Mouse (Mus musculus) embryonic facial prominence, embryonic 12.5 days (tissue): ENCODE results near the gene Mrps27. TPM values are rescaled to one million over a fixed set of nuclear protein-coding genes. Genes with fewer than 3 reads are reported as not detected.

Experiments used
- ATAC-seq: fragments of 200-750 bp; cut with Nextera tagmentation; 2 replicates; pipeline ENCODE4 v1.8.0; 2017; ENCODE audit not compliant: insufficient number of reproducible peaks, insufficient read depth, low FRiP score, low TSS enrichment
- H3K27ac ChIP-seq: fragments of 300-500 bp; sonication (generic); 2 replicates; pipeline ENCODE4 v1.5.1; 2016; ENCODE audit warnings: mild to moderate bottlenecking
- H3K27me3 ChIP-seq: fragments of 300-500 bp; sonication (generic); 2 replicates; pipeline ENCODE4 v1.6.1; 2016; ENCODE audit warnings: mild to moderate bottlenecking, moderate library complexity
- H3K36me3 ChIP-seq: fragments of 300-500 bp; sonication (generic); 2 replicates; pipeline ENCODE4 v1.6.1; 2016; ENCODE audit warnings: mild to moderate bottlenecking
- H3K4me1 ChIP-seq: fragments of 300-500 bp; sonication (generic); 2 replicates; pipeline ENCODE4 v1.6.1; 2016
- H3K4me2 ChIP-seq: fragments of 300-500 bp; sonication (generic); replicated peaks from 2 replicates; pipeline ENCODE4 v1.6.1; 2016; ENCODE audit warnings: mild to moderate bottlenecking, moderate library complexity
- H3K4me3 ChIP-seq: fragments of 300-500 bp; sonication (generic); 2 replicates; pipeline ENCODE4 v1.5.1; 2016; ENCODE audit warnings: mild to moderate bottlenecking
- H3K9ac ChIP-seq: fragments of 300-500 bp; sonication (generic); 2 replicates; pipeline ENCODE4 v1.6.1; 2016; ENCODE audit warnings: mild to moderate bottlenecking, moderate library complexity
- H3K9me3 ChIP-seq: fragments of 300-500 bp; sonication (generic); 2 replicates; pipeline ENCODE4 v1.6.1; 2016; ENCODE audit warnings: mild to moderate bottlenecking, moderate library complexity
- WGBS: fragments of 180-500 bp; shearing (Covaris S2); methylation state at CpG from one replicate; pipeline ENCODE4 v1.1.7; 2016; 5-methylcytosine and 5-hydroxymethylcytosine counted together
- polyA plus RNA-seq: library from polyadenylated mRNA; unstranded; fragments of >200 nt; fragmentation: Nextera tagmentation; extraction: Ambion mirVana; gene quantifications from 2 replicates; pipeline ENCODE4 v1.2.1, GENCODE M21; 2016

Gene Mrps27
- polyA plus RNA-seq, 1 experiment from 2014 or later, result 63.2 TPM

DNA sequence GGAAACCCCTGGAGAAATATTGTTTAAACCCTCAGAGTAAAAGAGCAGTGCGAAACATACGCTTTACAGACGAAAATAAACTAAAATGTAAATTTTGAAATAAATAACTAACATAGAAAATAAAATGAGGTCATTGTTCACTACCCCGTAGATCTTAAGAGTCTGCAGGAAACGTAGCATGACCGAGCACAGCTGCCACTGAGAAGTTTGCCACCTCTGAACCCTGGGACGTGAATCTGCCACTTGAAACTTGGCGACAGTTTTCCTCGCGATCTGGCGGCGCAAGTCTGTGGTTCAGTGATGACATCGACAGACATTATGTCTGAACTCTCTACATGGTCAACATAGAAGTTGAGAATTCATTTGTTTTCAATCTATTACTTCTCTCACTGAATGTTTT is 79.0 kb downstream of the Mrps27 start:
- Histone ChIP-seq H3K36me3 (peaks cover 34% of the 10 kb centered on the region), H3K27me3 (no peaks in the 10 kb centered on the region), H3K27ac (no peak overlapping the region), H3K9me3 (no peaks in the 10 kb centered on the region), H3K9ac (no peak overlapping the region), H3K4me1 (no peaks in the 10 kb centered on the region), H3K4me2 (no peak overlapping the region), H3K4me3 (no peak overlapping the region)
- no peak for ATAC-seq
- WGBS, result 84% methylated on average over 13 of the region's 13 CpGs

DNA sequence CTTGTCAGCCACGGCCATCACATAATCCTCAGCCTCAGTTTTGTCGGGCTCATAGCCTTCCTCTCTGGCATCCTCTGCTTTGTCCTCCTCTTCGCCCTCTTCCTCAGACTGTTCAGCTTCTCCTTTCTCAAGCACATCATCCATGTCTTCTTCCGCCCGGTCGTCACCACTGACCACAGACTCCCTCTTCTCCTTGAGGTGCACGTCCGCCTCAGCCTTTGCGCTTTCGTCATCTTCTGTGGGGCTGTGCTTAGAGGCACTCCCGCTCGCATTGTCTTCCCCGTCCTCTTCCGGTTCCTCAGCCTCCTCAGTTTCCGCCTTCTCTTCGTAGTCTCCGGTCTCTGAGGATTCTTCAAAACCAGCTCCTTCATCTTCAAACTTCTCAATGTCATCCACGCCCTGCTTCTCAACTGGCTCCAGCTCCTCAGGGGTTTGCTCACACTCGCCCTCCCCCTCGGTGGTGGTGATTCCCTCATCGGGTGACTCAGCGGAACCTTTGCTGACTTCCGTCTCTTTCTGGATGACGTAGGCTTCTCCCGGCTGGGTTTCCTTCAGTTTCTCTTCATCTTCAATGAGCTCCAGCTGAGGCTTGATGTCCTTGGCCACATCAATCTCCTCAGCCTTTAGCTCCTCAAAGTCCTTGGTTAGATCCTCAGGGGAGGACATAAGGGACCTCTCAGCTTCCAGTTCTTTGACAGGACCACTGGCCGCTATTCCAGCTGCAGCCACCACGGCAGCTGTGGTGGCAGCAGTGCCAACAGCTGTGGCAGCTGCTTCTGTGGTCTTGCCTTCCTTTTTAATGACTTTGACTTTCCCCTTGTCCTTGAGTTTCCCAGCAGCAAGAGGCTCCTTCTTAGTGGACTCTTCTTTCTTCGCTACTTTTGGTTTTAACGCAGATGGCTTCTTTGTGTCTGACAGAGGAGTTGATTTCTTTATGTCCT is 88.8 kb downstream of the Mrps27 start:
- Histone ChIP-seq H3K4me2 (no peak overlapping the region), H3K36me3 (peaks cover 75% of the 10 kb centered on the region), H3K27ac (no peak overlapping the region), H3K9ac (no peak overlapping the region), H3K4me1 (no peaks in the 10 kb centered on the region), H3K4me3 (no peak overlapping the region), H3K9me3 (no peaks in the 10 kb centered on the region), H3K27me3 (no peaks in the 10 kb centered on the region)
- no peak for ATAC-seq
- 95% methylated on average over 29 of the region's 29 CpGs for WGBS

DNA sequence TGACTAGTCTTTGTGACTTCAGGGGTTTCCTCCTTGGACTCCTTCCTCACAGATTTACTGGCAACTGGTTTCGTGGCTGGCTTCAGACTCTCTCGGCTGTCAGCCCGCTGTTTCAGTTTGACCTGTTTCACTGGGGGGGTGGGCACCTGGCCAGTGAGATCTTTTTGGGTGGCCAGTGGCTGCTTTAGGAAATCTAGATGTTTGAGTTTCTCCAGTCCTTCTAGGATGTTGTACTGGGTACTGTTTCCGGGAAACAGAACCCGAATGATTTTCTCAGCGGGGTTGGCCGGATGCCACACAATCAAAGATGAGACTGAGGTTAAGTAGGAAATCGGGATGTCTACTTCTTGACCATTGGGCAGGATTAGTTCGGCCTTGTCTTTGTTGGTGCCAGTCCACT is 89.9 kb downstream of the Mrps27 start:
- H3K27me3 ChIP-seq, result no peaks in the 10 kb centered on the region
- no peak for ATAC-seq
- H3K4me1 ChIP-seq, result no peaks in the 10 kb centered on the region
- no peak overlapping the region for H3K4me3 ChIP-seq
- H3K36me3 ChIP-seq, result peaks cover 71% of the 10 kb centered on the region
- H3K4me2 ChIP-seq, result no peak overlapping the region
- H3K9me3 ChIP-seq, result no peaks in the 10 kb centered on the region
- WGBS, result 96% methylated on average over 9 of the region's 9 CpGs
- no peak overlapping the region for H3K9ac ChIP-seq
- no peak overlapping the region for H3K27ac ChIP-seq

DNA sequence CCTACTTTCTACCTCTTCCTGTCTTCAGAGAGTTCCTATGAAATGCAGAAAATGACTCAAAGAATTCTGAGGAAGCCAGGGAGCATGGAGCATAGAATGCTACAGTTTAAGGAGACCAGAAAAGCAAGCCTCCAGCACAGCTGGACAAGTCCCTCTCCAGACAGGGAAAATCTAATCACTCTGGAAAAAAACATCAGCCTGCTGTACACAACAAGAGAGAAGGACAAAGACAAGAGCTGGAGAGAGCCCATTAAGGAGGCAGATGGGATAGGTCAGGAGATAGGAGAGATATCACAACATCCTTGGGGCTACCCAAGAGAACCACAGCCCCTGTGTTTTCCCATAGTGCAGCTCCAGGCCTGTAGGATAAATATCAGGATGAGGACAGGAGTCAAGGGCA is 92.5 kb downstream of the Mrps27 start:
- peaks cover 63% of the 10 kb centered on the region for H3K36me3 ChIP-seq
- no peak overlapping the region for H3K4me2 ChIP-seq
- no peaks in the 10 kb centered on the region for H3K9me3 ChIP-seq
- no peaks in the 10 kb centered on the region for H3K27me3 ChIP-seq
- peaks cover 9% of the 10 kb centered on the region for H3K4me1 ChIP-seq
- ATAC-seq, result no peak
- H3K9ac ChIP-seq, result no peak overlapping the region
- no peak overlapping the region for H3K27ac ChIP-seq
- no peak overlapping the region for H3K4me3 ChIP-seq

DNA sequence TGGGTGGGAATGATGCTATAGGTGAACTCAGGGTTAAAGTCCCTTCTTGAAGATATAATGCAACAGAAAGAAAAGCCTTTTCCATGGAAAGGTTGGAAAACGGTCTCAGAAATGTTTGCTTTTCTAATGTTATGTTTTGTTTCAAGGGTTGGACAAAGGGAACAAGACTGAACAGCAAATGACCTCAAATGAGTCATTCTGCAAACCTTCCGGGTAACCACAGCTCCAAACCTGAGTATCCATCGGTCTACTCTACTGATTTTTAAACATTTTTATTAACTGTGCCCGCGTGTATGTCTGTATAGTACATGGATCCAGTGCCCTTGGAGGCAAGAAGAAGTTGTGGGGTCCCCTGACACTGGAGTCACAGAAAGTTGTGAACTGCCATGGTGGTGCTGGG is 94.8 kb downstream of the Mrps27 start:
- peaks cover 44% of the 10 kb centered on the region for H3K36me3 ChIP-seq
- no peaks in the 10 kb centered on the region; the same call in 1 of the 2 replicates for H3K27me3 ChIP-seq
- WGBS, result 91% methylated on average over 5 of the region's 5 CpGs

DNA sequence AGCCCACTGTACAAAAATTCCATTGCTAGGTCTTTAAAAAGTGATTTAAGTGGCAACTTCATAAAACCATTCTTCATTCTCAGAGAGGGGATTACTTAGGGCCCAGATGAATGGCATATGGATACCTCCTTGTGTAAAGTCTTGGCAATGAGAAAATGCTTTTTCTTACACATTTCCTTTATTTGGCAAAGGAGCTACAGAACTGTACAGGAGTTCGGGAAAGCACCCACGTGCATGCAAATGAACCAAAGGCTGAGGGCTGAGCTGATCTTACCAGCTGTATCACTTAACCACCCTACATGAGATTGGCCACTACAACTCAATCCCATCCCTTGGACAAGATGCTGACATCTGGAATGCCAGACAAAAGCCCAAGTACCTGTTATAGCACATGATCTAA is 95.6 kb downstream of the Mrps27 start:
- ATAC-seq, result no peak
- Histone ChIP-seq H3K4me1 (peaks cover 28% of the 10 kb centered on the region), H3K36me3 (peaks cover 35% of the 10 kb centered on the region)

More for the DNA sequence above, 94.8 kb downstream of the Mrps27 start:
- H3K4me3 ChIP-seq, result no peak overlapping the region
- peaks cover 20% of the 10 kb centered on the region for H3K4me1 ChIP-seq
- no peak for ATAC-seq
- H3K9me3 ChIP-seq, result no peaks in the 10 kb centered on the region
- no peak overlapping the region for H3K27ac ChIP-seq
- H3K9ac ChIP-seq, result no peak overlapping the region
- H3K4me2 ChIP-seq, result no peak overlapping the region

DNA sequence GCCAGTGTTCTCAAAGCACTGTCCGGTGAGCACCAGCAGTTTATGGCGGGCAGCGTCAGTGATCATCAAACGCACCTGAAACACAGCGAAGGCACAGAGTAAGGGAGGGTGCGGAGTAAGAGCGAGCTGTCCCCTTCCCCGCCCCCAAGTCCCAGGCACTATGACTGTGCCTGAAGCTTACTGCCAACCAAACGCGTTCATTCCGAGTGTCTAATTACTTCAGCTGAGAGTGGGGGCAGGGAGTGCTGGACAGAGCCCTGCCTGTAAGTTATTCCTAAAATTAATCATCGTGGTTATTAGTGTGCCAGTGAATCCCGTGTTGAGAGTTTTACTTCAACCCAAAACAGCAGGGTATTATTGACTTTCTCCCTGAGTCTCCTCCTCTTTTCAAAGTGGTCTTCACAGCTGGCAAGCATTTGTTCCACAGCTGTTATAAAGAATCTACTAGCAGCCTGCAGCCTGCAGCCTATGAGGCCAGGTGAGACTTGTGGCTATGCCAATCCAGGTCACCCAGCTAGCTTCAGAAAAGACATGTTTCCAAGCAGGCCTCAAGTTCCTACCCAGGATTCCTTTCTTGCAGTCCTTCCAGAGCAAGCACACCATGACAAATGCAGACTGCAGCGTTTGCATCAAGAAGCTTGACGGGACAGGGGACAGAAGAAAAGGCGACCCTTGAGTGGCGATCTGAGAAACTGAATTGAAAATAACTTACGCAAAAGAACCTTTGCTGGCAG is 97.3 kb downstream of the Mrps27 start:
- no peak overlapping the region for H3K9ac ChIP-seq
- WGBS, result 40% methylated on average over 18 of the region's 18 CpGs
- H3K27me3 ChIP-seq, result no peaks in the 10 kb centered on the region; the same call in 1 of the 2 replicates
- H3K36me3 ChIP-seq, result peaks cover 30% of the 10 kb centered on the region
- H3K4me3 ChIP-seq, result no peak overlapping the region
- no peaks in the 10 kb centered on the region for H3K9me3 ChIP-seq
- peak overlapping the region; percentile 47 for H3K27ac ChIP-seq
- peaks cover 28% of the 10 kb centered on the region for H3K4me1 ChIP-seq
- no peak for ATAC-seq
- no peak overlapping the region for H3K4me2 ChIP-seq

More for the DNA sequence above, 95.6 kb downstream of the Mrps27 start:
- Histone ChIP-seq H3K4me2 (no peak overlapping the region), H3K27ac (no peak overlapping the region), H3K4me3 (no peak overlapping the region), H3K9ac (no peak overlapping the region), H3K27me3 (no peaks in the 10 kb centered on the region; the same call in 1 of the 2 replicates), H3K9me3 (no peaks in the 10 kb centered on the region)
- 91% methylated on average over 2 of the region's 2 CpGs for WGBS

DNA sequence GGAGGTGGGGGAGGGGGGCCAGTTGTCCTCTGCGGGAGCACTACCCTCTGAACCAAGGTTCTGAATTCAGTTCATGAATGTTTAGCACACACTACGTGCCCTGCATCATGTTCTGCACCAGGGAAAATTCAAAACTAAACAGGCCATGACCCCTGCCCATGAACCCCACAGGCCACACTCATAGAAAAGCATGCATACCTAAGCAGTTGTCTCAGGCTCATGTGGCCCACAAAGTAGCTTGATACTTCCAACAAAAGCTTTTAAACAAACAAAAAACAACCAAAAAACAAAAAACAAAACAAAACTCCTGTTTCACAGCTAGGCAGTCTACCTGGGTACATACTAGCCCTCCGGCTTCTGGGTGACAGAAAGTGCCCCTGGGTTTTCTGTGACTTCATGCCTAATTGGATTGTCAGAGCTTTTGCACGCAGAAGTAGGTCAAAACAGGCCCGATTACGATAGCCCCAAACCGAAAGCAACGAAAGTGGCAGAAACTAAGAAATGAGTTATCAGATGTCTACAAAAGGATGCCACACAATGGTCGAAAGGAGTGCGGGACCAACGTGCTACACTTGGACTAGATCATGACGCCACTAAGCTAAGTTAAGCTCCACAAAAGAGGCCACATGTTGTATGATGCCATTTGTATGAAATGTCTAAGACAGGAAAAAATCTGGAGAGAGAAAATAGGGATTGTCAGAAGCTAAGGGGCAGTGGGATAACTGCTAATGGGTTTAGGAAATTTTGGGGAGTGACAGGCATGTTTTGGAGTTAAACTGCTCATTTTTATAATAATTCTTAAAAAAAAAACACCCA is 98.1 kb downstream of the Mrps27 start:
- Histone ChIP-seq H3K9me3 (no peaks in the 10 kb centered on the region), H3K36me3 (peaks cover 22% of the 10 kb centered on the region), H3K4me1 (peaks cover 32% of the 10 kb centered on the region), H3K4me2 (no peak overlapping the region), H3K4me3 (no peak overlapping the region), H3K27me3 (no peaks in the 10 kb centered on the region; the same call in 1 of the 2 replicates), H3K9ac (no peak overlapping the region), H3K27ac (peak overlapping the region; percentile 47)
- WGBS, result 63% methylated on average over 12 of the region's 12 CpGs
- no peak for ATAC-seq

DNA sequence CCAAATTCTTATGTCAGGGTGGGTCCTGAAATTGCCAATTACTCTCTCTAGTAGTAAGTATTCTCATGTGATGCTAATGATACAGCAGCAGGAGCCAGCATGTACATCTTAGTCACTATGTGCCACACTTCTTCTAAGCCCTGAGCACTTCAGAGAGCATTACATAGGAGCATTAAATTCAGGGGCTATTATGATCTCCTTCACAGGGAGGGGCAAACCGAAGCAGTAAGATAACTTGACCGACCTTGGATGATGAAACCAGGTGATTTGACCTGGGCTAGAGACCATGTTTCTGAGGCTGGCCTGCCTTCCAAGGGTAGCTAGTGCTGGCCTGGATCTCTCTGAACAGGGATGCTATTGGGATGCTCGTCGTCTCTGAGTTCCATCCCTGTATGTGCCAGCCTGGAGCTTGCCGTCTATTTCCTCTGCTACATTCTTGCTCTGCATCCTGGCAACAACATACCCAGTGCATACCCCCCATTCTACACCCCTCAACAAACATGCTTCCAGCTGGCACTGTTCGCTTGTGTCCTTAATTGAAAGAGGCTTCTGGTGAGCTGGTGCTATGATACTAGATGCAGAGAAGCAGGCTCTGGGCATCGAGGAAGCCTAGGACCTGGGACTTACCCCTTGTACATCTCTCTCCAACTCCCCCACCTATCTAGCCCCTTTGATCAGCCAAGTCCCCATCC is 99.0 kb downstream of the Mrps27 start:
- Histone ChIP-seq H3K4me2 (no peak overlapping the region), H3K27ac (no peak overlapping the region), H3K4me3 (no peak overlapping the region), H3K9me3 (no peaks in the 10 kb centered on the region), H3K36me3 (peaks cover 22% of the 10 kb centered on the region), H3K27me3 (no peaks in the 10 kb centered on the region; the same call in 1 of the 2 replicates), H3K9ac (no peak overlapping the region), H3K4me1 (peaks cover 38% of the 10 kb centered on the region)
- WGBS, result 80% methylated on average over 7 of the region's 7 CpGs
- ATAC-seq, result no peak

DNA sequence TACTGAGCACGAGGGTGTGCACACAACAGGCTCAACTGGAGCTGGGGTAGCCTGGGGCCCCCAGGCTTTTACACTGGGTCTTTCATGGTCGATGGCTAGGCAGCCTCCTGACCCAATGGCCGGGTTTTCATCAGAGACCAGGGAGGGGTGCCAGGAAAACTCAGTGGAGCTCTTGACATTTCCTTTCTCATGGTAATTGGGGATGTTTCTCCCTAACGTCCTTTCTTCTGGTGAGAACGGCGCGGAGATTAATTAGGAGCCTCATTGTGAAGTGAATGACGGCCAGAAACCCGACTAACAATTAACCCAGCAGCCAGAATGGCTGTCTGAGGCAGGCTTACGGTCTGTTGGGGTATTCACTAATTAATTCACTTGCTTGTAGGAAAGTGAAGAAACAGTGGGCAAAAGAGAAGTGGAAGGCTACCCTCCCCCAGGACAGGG is 99.9 kb downstream of the Mrps27 start:
- 13% methylated on average over 10 of the region's 10 CpGs for WGBS
- H3K9ac ChIP-seq, result no peak overlapping the region
- peaks cover 43% of the 10 kb centered on the region for H3K4me1 ChIP-seq
- peaks cover 19% of the 10 kb centered on the region for H3K36me3 ChIP-seq
- H3K4me3 ChIP-seq, result no peak overlapping the region
- ATAC-seq, result no peak
- no peaks in the 10 kb centered on the region for H3K9me3 ChIP-seq
- H3K4me2 ChIP-seq, result peak overlapping the region; percentile 11; the same call in 1 of the 2 replicates
- H3K27ac ChIP-seq, result peak overlapping the region; percentile 65
- H3K27me3 ChIP-seq, result no peaks in the 10 kb centered on the region; the same call in 1 of the 2 replicates

DNA sequence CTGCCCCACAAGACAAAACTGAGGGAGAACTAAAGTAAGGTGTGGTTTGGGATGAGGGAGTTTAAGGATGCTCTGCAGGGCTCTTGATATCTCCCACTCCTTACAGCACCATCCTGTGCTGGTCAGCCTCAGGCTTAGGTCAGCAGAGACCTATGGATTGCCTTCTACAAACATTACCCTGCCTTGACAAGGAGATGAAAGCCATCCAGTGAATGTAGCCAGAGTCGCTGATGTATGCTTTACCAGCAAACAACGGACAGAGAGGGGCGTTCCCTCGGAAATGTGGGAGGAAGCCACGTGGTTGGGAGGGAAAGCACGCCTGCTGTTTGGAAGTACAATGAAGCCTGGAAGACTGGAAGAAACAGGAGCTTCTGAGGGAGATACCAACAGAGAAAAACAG is 100.3 kb downstream of the Mrps27 start:
- Histone ChIP-seq H3K9me3 (no peaks in the 10 kb centered on the region), H3K27me3 (no peaks in the 10 kb centered on the region; the same call in 1 of the 2 replicates), H3K27ac (peak overlapping the region; percentile 65), H3K4me1 (peaks cover 47% of the 10 kb centered on the region), H3K4me3 (no peak overlapping the region), H3K4me2 (peak overlapping the region; percentile 11; the same call in 1 of the 2 replicates), H3K9ac (no peak overlapping the region), H3K36me3 (peaks cover 14% of the 10 kb centered on the region)
- no peak for ATAC-seq
- 7% methylated on average over 6 of the region's 6 CpGs for WGBS
